Mouse (Mus musculus) liver, embryonic 13.5 days (tissue): ENCODE results near the gene Gm49361. TPM values are rescaled to one million over a fixed set of nuclear protein-coding genes. Genes with fewer than 3 reads are reported as not detected.
"Not testable (repeated sequence)": the region's sequence is repeated elsewhere in the genome, so short reads cannot be mapped to it uniquely, and the experiment has no call there.

ENCODE experiments used
- ATAC-seq: fragments of 200-750 bp; cut with Nextera tagmentation; 2 replicates; pipeline ENCODE4 v1.8.0; 2017; ENCODE audit warnings: low read depth, mild to moderate bottlenecking, moderate number of reproducible peaks, moderate library complexity
- DNase-seq: peaks from one replicate; pipeline ENCODE4 v3.0.0; 2022
- H3K27ac ChIP-seq: fragments of 300-500 bp; sonication (generic); 2 replicates; pipeline ENCODE4 v1.5.1; 2015; ENCODE audit warnings: moderate library complexity, mild to moderate bottlenecking, inconsistent platforms
- H3K27me3 ChIP-seq: fragments of 300-500 bp; sonication (generic); 2 replicates; pipeline ENCODE4 v1.6.1; 2015; ENCODE audit warnings: mild to moderate bottlenecking, inconsistent platforms
- H3K36me3 ChIP-seq: fragments of 300-500 bp; sonication (generic); 2 replicates; pipeline ENCODE4 v1.6.1; 2015; ENCODE audit warnings: mild to moderate bottlenecking, inconsistent platforms
- H3K4me1 ChIP-seq: fragments of 300-500 bp; sonication (generic); replicated peaks from 2 replicates; pipeline ENCODE4 v1.6.1; 2015; ENCODE audit warnings: inconsistent platforms
- H3K4me2 ChIP-seq: fragments of 300-500 bp; sonication (generic); 2 replicates; pipeline ENCODE4 v1.6.1; 2015; ENCODE audit warnings: inconsistent platforms, mild to moderate bottlenecking, moderate library complexity
- H3K4me3 ChIP-seq: fragments of 300-500 bp; sonication (generic); replicated peaks from 2 replicates; pipeline ENCODE4 v1.5.1; 2015; ENCODE audit warnings: mild to moderate bottlenecking, inconsistent platforms
- H3K9ac ChIP-seq: fragments of 300-500 bp; sonication (generic); 2 replicates; pipeline ENCODE4 v1.6.1; 2015; ENCODE audit warnings: mild to moderate bottlenecking, inconsistent platforms
- H3K9me3 ChIP-seq: fragments of 300-500 bp; sonication (generic); replicated peaks from 2 replicates; pipeline ENCODE4 v1.6.1; 2016; ENCODE audit warnings: inconsistent platforms
- WGBS: fragments of 180-500 bp; shearing (Covaris S2); methylation state at CpG from one replicate; pipeline ENCODE4 v1.1.7; 2015; ENCODE audit not compliant: insufficient replicate concordance; 5-methylcytosine and 5-hydroxymethylcytosine counted together
- polyA plus RNA-seq: library from polyadenylated mRNA; unstranded; fragments of >200 nt; fragmentation: Nextera tagmentation; extraction: Ambion mirVana; gene quantifications from 2 replicates; pipeline ENCODE4 v1.2.1, GENCODE M21; 2015

The Gm49361 gene
- polyA plus RNA-seq, 1 experiment from 2014 or later: not detected

DNA sequence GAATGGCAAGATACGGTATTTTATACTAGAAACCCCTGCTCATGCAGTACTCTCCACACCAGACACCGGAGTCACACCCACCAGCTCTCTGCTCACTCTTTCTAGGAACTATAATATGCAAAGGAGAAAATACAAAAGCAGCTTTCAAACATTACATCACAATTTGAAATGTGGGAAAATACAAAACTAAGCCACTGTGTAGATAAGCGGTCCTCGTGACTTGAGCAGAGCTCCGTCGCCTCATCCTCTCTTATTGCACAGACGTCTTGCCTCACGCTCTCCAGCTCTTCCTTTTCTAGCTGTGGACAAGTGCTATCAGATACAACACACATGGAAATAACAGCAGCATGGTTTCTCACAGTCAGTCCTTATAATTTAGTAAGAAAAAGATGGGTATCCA, 55.2 kb downstream of the Gm49361 start:
- no peaks in the 10 kb centered on the region for H3K27me3 ChIP-seq
- no peak overlapping the region for H3K4me2 ChIP-seq
- no peak overlapping the region for H3K9ac ChIP-seq
- DNase-seq (no peak), ATAC-seq (no peak)
- no peak overlapping the region; the same call in 1 of the 2 replicates for H3K27ac ChIP-seq
- 49% methylated on average over 8 of the region's 8 CpGs for WGBS
- H3K9me3 ChIP-seq: 0 out of 2 replicates have a peak, but pooled peaks cover 5% of the 10 kb centered on the region
- peaks cover 42% of the 10 kb centered on the region for H3K4me1 ChIP-seq
- H3K4me3 ChIP-seq: no peak overlapping the region
- peaks cover 29% of the 10 kb centered on the region for H3K36me3 ChIP-seq

DNA sequence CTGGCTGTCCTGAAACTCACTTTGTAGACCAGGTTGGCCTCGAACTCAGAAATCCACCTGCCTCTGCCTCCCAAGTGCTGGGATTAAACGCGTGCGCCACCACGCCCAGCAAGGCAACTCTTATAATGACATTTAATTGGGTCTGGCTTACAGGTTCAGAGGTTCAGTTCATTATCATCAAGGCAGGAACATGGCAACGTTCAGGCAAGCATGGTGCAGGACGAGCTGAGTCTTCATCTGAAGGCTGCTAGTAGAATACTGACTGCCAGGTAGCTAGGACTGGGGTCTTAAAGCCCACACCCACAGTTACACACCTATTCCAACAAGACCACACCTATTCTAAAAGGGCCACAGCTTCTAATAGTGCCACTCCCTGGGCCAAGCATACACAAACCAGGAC, 57.8 kb downstream of the Gm49361 start:
- H3K4me3 ChIP-seq, DNase-seq, H3K4me2 ChIP-seq, H3K27ac ChIP-seq, ATAC-seq, H3K27me3 ChIP-seq, H3K36me3 ChIP-seq, H3K9me3 ChIP-seq: not testable (repeated sequence)
- H3K9ac ChIP-seq: 0 out of 2 replicates have a peak overlapping the region, but pooled peaks have one; percentile 11
- WGBS: 85% methylated on average over 7 of the region's 7 CpGs
- peaks cover 36% of the 10 kb centered on the region for H3K4me1 ChIP-seq

DNA sequence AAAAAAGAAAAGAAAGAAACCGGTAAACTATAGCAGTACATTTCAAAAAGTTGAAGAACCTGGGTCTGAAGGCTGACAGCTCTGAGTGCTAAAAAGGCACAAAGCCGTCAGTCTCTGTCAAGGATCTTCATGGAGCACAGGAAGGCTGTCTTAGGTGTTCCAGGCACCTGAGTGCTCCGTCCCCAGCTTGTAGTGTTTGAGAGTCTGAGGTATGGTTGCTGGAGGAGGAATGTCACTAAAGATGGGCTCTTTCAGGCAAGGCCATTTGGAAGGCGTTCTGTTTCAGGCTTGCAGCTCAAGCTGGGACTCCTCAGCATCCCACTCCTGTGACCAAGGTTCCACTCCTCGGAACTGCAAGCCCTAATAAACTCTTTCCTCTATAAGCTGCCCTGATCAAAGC, 58.5 kb downstream of the Gm49361 start:
- Histone ChIP-seq H3K27ac (no peak overlapping the region), H3K9ac (no peak overlapping the region), H3K4me3 (no peak overlapping the region), H3K36me3 (peaks cover 8% of the 10 kb centered on the region), H3K27me3 (no peaks in the 10 kb centered on the region), H3K4me1 (peaks cover 31% of the 10 kb centered on the region), H3K9me3 (0 out of 2 replicates have a peak, but pooled peaks cover 5% of the 10 kb centered on the region), H3K4me2 (no peak overlapping the region)
- WGBS: 77% methylated on average over 5 of the region's 5 CpGs
- ATAC-seq: no peak
- DNase-seq: no peak

DNA sequence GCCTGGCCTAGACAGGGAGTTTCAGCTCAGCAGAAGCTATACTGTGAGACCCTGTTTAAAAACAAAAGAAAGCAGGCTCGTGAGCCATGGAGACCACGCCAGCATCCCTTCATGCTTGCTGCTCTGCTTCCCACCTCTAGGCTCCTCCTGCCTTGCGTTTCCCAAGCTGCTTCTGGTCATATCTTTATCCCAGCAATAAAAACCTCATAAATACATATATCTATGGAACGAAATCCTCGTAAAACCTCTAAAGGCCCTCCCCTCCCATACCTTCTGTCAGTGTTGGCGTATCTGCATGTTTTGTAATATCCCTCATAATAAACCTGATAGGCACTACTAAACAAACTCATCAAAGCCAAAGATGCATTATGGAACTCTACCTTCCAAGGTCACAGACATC, 59.3 kb downstream of the Gm49361 start:
- ATAC-seq (no peak), DNase-seq (no peak)
- WGBS: 75% methylated on average over 6 of the region's 6 CpGs
- Histone ChIP-seq H3K9ac (no peak overlapping the region), H3K27me3 (no peaks in the 10 kb centered on the region), H3K4me1 (peaks cover 23% of the 10 kb centered on the region), H3K4me3 (no peak overlapping the region), H3K9me3 (0 out of 2 replicates have a peak, but pooled peaks cover 5% of the 10 kb centered on the region), H3K4me2 (no peak overlapping the region), H3K36me3 (peaks cover 8% of the 10 kb centered on the region), H3K27ac (no peak overlapping the region)

DNA sequence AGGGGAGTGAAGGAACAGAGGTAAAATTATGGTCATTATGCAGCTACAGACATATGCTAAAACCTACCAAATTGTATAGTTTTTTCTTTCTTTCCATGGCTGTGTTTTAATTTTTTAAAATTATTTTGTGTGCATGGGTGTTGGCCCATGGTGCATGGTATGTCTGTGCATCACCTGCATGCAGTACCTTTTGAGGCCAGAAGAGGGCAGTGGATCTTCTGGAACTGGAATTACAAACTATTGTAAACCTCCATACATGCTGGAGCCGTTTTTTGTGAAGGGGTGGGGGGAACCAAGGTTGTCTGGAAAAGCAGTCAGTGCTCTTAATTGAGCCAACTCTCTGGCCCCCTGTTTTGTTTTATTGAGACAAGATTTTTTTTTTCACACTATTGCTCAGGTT, 61.3 kb downstream of the Gm49361 start:
- DNase-seq (peak; percentile 42), ATAC-seq (peak; percentile 55; the same call in 1 of the 2 replicates)

DNA sequence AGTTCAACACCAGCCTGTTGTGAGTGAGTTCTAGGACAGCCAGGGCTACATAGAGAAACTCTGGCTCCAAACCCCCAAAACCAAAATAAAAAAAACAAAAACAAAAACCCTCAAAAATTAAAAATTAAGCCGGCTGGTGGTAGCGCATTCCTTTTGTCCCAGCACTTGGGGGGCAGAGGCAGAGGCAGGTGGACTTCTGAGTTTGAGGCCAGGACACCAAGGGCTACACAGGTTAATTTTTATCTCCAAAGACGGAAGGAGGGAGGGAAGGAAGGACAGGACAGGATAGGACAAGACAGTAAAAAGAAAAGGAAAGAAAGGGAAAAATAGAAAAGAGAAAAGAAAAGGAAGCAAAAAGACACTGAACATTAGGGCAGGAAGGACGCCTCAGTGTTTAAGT, 63.2 kb downstream of the Gm49361 start:
- no peak for DNase-seq
- WGBS: 65% methylated on average over 4 of the region's 4 CpGs
- ATAC-seq: no peak
- Histone ChIP-seq H3K4me2 (no peak overlapping the region), H3K36me3 (no peaks in the 10 kb centered on the region), H3K4me1 (no peaks in the 10 kb centered on the region), H3K4me3 (no peak overlapping the region), H3K9ac (no peak overlapping the region), H3K27ac (no peak overlapping the region), H3K27me3 (no peaks in the 10 kb centered on the region), H3K9me3 (no peaks in the 10 kb centered on the region)

More for the DNA sequence above, 61.3 kb downstream of the Gm49361 start:
- Histone ChIP-seq H3K27me3 (no peaks in the 10 kb centered on the region), H3K9ac (no peak overlapping the region), H3K4me3 (no peak overlapping the region), H3K4me2 (no peak overlapping the region), H3K4me1 (0 out of 2 replicates have a peak, but pooled peaks cover 5% of the 10 kb centered on the region), H3K27ac (no peak overlapping the region), H3K9me3 (no peaks in the 10 kb centered on the region), H3K36me3 (no peaks in the 10 kb centered on the region)
- WGBS: 0% methylated on average over 1 of the region's 1 CpGs

DNA sequence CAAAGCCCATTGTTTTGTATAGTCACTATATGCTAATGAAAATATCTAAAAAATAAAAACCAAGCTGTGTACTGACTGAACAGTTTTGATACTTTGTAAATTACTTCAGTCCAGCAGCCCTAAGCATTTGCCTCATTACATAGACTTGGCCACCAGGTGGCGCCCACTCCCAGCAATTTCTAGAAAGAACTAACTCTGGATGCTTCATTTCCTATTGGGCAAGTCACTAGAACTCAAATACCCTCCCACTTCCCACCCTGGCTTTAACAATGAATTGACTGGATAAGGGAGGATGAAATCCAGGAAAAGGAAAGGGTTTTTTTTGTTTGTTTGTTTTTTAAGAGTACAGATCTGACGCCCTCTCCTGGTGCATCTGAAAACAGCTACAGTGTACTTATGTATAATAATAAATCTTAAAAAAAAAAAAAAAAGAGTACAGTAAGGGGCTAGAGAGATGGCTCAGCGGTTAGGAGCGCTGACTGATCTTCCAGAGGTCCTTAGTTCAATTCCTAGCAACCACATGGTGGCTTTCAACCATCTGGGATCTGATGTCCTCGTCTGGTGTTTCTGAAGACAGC, 65.9 kb downstream of the Gm49361 start:
- Histone ChIP-seq H3K4me1 (no peaks in the 10 kb centered on the region), H3K9me3 (no peaks in the 10 kb centered on the region), H3K36me3 (no peaks in the 10 kb centered on the region), H3K27ac (no peak overlapping the region), H3K9ac (no peak overlapping the region), H3K27me3 (no peaks in the 10 kb centered on the region), H3K4me3 (no peak overlapping the region), H3K4me2 (no peak overlapping the region)
- DNase-seq (peak; percentile 61), ATAC-seq (no peak)
- 32% methylated on average over 5 of the region's 5 CpGs for WGBS

DNA sequence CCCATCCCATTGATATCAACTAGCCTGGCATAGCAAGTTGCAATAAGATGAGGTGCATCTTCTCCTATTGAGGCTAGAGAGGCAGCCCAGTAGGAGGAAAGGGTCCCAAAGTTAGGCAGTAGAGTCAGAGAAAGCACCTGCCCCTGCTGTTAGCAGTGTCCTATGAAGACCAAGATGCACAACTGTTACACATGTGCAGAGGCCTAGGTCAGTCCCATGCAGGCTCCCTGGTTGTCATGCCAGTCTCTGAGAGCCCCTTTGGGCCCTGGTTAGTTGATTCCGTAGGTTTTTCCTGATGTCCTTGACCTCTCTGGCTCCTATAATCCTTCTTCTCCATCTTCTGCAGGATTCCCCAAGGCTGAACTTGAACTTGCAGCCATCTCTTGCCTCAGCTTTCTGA, 66.4 kb downstream of the Gm49361 start:
- ATAC-seq (no peak), DNase-seq (no peak)
- Histone ChIP-seq H3K36me3 (no peaks in the 10 kb centered on the region), H3K27me3 (no peaks in the 10 kb centered on the region), H3K4me1 (no peaks in the 10 kb centered on the region), H3K27ac (no peak overlapping the region), H3K9ac (no peak overlapping the region), H3K4me3 (no peak overlapping the region), H3K4me2 (no peak overlapping the region), H3K9me3 (no peaks in the 10 kb centered on the region)
- 22% methylated on average over 1 of the region's 1 CpGs for WGBS

DNA sequence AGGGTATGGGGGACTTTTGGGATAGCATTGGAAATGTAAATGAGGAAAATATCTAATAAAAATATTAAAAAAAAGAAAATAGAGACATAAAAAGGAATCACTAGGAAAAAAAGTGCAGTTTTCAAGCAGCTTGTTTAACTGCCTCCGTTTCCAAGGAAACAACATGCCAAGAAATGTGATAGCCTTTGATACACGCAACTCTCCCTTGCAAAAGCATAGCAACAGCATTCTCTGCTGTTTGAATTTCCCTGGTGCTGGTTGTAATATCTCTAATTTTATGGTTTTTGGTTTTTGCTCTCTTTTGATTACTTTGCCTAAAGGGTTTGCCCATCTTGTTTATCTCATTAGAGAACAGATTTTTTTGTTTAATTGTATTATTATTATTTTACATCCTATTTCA, 70.4 kb downstream of the Gm49361 start:
- Histone ChIP-seq H3K36me3 (no peaks in the 10 kb centered on the region), H3K9me3 (no peaks in the 10 kb centered on the region), H3K27me3 (no peaks in the 10 kb centered on the region), H3K4me3 (no peak overlapping the region), H3K27ac (no peak overlapping the region), H3K9ac (no peak overlapping the region), H3K4me1 (no peaks in the 10 kb centered on the region), H3K4me2 (no peak overlapping the region)
- no peak for DNase-seq
- WGBS: 65% methylated on average over 2 of the region's 2 CpGs
- no peak for ATAC-seq

DNA sequence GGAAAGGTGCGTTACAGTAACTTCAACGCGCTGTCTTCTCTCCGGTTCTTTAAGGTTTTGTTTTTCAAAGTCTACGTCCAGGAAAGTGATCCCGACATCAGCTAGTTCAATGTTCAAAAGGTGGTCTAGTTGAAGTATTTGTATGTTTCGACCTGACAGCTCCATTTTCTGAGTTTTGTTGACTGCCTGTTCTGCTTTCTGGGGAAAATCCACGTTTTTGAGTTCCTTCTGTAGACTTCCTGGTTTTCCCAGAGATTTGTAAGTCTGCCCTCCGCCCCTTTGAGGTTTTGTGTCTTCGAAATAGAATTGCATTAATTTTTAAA, 80.3 kb downstream of the Gm49361 start:
- H3K9me3 ChIP-seq: no peaks in the 10 kb centered on the region
- WGBS: 4% methylated on average over 10 of the region's 10 CpGs
- DNase-seq: no peak

DNA sequence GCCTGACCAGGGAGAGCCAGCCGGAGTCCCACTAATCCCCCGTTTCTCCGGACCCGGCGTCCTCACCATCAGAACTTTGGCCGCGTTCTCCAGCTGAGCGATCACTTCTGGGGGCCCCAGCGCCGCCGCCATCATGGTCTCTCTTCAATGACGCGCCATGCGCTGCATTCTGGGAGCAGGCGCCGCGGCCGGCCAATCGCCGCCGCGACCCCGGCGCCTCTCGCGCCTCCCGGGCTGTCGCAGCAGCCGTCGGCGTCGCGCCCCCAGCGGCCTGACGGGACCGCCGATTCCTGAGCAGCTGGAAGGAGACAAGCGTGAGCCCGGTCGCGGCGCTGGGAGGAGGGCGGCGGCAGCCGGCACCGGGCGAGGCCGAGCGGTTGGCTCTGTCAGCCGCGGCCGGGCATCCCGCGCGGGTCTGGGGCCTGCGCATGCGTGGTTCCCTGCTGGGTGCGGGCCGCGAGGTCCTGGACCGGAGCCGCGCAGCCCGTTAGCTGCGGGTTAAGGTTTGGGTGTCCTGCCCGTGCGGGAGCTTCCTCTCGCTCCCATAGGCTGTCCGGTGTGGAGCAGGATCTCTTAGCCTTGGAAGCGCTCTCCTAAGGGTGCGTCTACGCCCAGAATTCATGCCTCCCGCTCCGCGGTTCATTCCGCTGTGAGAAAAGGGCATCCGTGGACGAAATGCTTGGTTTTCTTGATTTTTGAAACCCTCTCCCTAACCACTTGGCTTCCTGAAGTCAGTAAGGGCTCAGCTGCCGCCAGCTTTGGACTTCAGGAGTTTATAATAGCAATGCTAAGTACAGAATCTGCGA, 80.9 kb downstream of the Gm49361 start, which contains the start of gene Xpo4:
Gene Xpo4, minus strand, starts transcription at position 609 of the 806 bp plus-strand sequence.
- peak; percentile 91 for ATAC-seq
- Histone ChIP-seq H3K4me2 (peak within 1 kb of the TSS; percentile 85), H3K9ac (peak within 1 kb of the TSS; percentile 93), H3K4me1 (peaks cover 46% of the 10 kb centered on the region), H3K27me3 (no peaks in the 10 kb centered on the region), H3K4me3 (peak within 1 kb of the TSS; percentile 85), H3K9me3 (no peaks in the 10 kb centered on the region), H3K36me3 (peaks cover 9% of the 10 kb centered on the region; the same call in 1 of the 2 replicates), H3K27ac (peak within 1 kb of the TSS; percentile 97)
- peak; percentile 81 for DNase-seq
- under 1% methylated on average over 79 of the region's 80 CpGs for WGBS

More for the DNA sequence above, 80.3 kb downstream of the Gm49361 start:
- H3K4me1 ChIP-seq: peaks cover 46% of the 10 kb centered on the region
- H3K36me3 ChIP-seq: peaks cover 6% of the 10 kb centered on the region; the same call in 1 of the 2 replicates
- H3K4me2 ChIP-seq: peak overlapping the region; percentile 85
- no peaks in the 10 kb centered on the region for H3K27me3 ChIP-seq
- H3K4me3 ChIP-seq: peak overlapping the region; percentile 85
- peak overlapping the region; percentile 97 for H3K27ac ChIP-seq
- H3K9ac ChIP-seq: peak overlapping the region; percentile 93
- ATAC-seq: no peak
